Mouse (Mus musculus) kidney, postnatal 10 days (tissue): ENCODE data around the gene Tuba1a.

Source experiments
- DNase-seq: peaks from one replicate; pipeline ENCODE4 v3.0.0; 2021; ENCODE audit warnings: mixed read lengths

Tuba1a gene

GRCm38 (mm10) chr15:98953401-98954356 lies at the start of gene Tuba1a, which contains the start of gene Gm49450:
Gene Tuba1a (minus strand): TSS chr15:98953703.
Gene Gm49450 (minus strand): TSS chr15:98953551.
- peak; percentile 94 for DNase-seq

- peak; percentile 71 for DNase-seq
Measured at GRCm38 (mm10) chr15:99001451-99001931, 48.0 kb upstream of the Tuba1a start.

GRCm38 (mm10) chr15:99000535-99001283 lies 47.2 kb upstream of the Tuba1a start:
- peak; percentile 82 for DNase-seq

- no peak for DNase-seq
Measured at GRCm38 (mm10) chr15:98998775-98999157, 45.3 kb upstream of the Tuba1a start.

- DNase-seq: no peak
Measured at GRCm38 (mm10) chr15:98997938-98998774, 44.7 kb upstream of the Tuba1a start.

GRCm38 (mm10) chr15:98996840-98997239 lies 43.3 kb upstream of the Tuba1a start:
- DNase-seq: no peak

- DNase-seq: no peak
Measured at GRCm38 (mm10) chr15:98994957-98995520, 41.5 kb upstream of the Tuba1a start.

- DNase-seq: peak; percentile 95
Measured at GRCm38 (mm10) chr15:98993865-98994264, 40.4 kb upstream of the Tuba1a start.

GRCm38 (mm10) chr15:98993093-98993793 lies 39.7 kb upstream of the Tuba1a start:
- DNase-seq: peak; percentile 97

GRCm38 (mm10) chr15:98992086-98992912 lies 38.8 kb upstream of the Tuba1a start:
- DNase-seq: peak; percentile 60

GRCm38 (mm10) chr15:98991540-98992050 lies 38.1 kb upstream of the Tuba1a start:
- DNase-seq: no peak

GRCm38 (mm10) chr15:98990669-98991539 lies 37.4 kb upstream of the Tuba1a start:
- no peak for DNase-seq

- DNase-seq: no peak
Measured at GRCm38 (mm10) chr15:98989701-98990430, 36.4 kb upstream of the Tuba1a start.

GRCm38 (mm10) chr15:98988787-98989186 lies 35.3 kb upstream of the Tuba1a start:
- no peak for DNase-seq

- DNase-seq: no peak
Measured at GRCm38 (mm10) chr15:98987661-98988181, 34.2 kb upstream of the Tuba1a start.

- peak; percentile 56 for DNase-seq
Measured at GRCm38 (mm10) chr15:98987077-98987630, 33.7 kb upstream of the Tuba1a start.

GRCm38 (mm10) chr15:98985982-98986715 lies 32.6 kb upstream of the Tuba1a start:
- no peak for DNase-seq
